Mouse (Mus musculus) heart, postnatal 25 days (tissue): ENCODE results near the gene Htra1. TPM values are rescaled to one million over a fixed set of nuclear protein-coding genes. Genes with fewer than 3 reads are reported as not detected.

ENCODE experiments used
- DNase-seq: peaks from one replicate; pipeline ENCODE4 v3.0.0; 2022; ENCODE audit warnings: low spot score
- intact Hi-C: fragments of 180-260 bp; cut with DNase I; formaldehyde crosslinking; loops from one replicate; pipeline ENCODE4 v1.15.1; 2025
- microRNA-seq: library from miRNA; unstranded; fragments of <30 nt; microRNA quantifications from one replicate; pipeline ENCODE4 v1.2.0, GENCODE M21; 2022
- total RNA-seq, 2 experiments: library from RNA; stranded (reverse); gene quantifications; 2 replicates each; pipeline ENCODE4 v1.2.3; 2021

The Htra1 gene
- total RNA-seq, 2 experiments from 2014 or later: 122 to 142 TPM

- no peak for DNase-seq
- intact Hi-C loops: no loop called here
Observed at GRCm38 (mm10) chr7:130989371-130989770, 53.5 kb downstream of the Htra1 start.

- intact Hi-C loops: no loop called here
- DNase-seq: no peak
Observed at GRCm38 (mm10) chr7:130991174-130991789, 55.4 kb downstream of the Htra1 start.

- DNase-seq: no peak
- intact Hi-C loops: no loop called here
Observed at GRCm38 (mm10) chr7:130993907-130994306, 58.0 kb downstream of the Htra1 start.

- no peak for DNase-seq
- intact Hi-C loops: no loop called here
Observed at GRCm38 (mm10) chr7:131001976-131002726, 66.2 kb downstream of the Htra1 start.

GRCm38 (mm10) chr7:131004071-131004470, 68.2 kb downstream of the Htra1 start:
- intact Hi-C loops: no loop called here
- DNase-seq: no peak

- DNase-seq: no peak
- intact Hi-C loops: no loop called here
Observed at GRCm38 (mm10) chr7:131007221-131007620, 71.3 kb downstream of the Htra1 start.

- intact Hi-C loops: no loop called here
- DNase-seq: no peak
Observed at GRCm38 (mm10) chr7:131009178-131009577, 73.3 kb downstream of the Htra1 start.

- intact Hi-C loops: no loop called here
- no peak for DNase-seq
Observed at GRCm38 (mm10) chr7:131011901-131012300, 76.0 kb downstream of the Htra1 start.

GRCm38 (mm10) chr7:131019181-131019580, 83.3 kb downstream of the Htra1 start:
- intact Hi-C loops: no loop called here
- DNase-seq: no peak

GRCm38 (mm10) chr7:131024807-131025206, 88.9 kb downstream of the Htra1 start:
- intact Hi-C loops: no loop called here
- DNase-seq: no peak

GRCm38 (mm10) chr7:131027557-131027956, 91.6 kb downstream of the Htra1 start:
- no peak for DNase-seq
- intact Hi-C loops: no loop called here

- DNase-seq: no peak
- intact Hi-C loops: no loop called here
Observed at GRCm38 (mm10) chr7:131031755-131032154, 95.8 kb downstream of the Htra1 start, which contains the start of gene Dmbt1. Gene Dmbt1, plus strand, starts transcription at chr7:131032053.

Small RNA genes within 50 kb of the gene (microRNA-seq; reads per million reads assigned to microRNA genes)
- gene Mir7061: not detected

Other genes starting within 250 kb of the Htra1 start
- gene Btbd16, start 162.0 kb upstream of the Htra1 start, total RNA-seq: not detected
- 10 to 100 TPM; 37.3 to 42.6 TPM for gene Plekha1, start 70.4 kb upstream of the Htra1 start, total RNA-seq
- gene Dmbt1, start 95.9 kb downstream of the Htra1 start, total RNA-seq: not detected
- not detected for gene 4933402N03Rik, start 210.2 kb downstream of the Htra1 start, total RNA-seq
- gene 5430419D17Rik, start 238.3 kb downstream of the Htra1 start, total RNA-seq: 10 to 100 TPM; 12.2 to 13.0 TPM